Comparison of ENCODE assay signal across 18 mouse cellular contexts in the genomic region with DNA sequence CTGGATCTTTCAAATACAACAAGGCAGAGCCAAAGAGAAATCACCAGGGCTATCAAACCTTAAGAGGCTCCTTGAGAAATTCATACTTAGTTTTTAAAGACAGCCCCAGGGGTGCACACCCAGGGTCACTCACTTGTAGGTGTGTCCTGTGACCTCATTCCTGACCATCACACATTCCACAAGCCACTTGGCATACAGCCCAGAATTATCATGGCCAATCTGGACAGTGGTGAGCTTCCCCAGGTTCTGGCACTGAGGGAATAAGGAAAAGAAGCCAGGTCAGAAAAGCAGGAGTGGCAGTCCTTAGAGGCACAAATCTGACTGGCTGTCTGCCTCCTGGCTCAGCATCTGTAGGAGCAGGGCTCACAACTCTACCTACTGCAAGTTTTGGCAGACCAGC. TPM values are rescaled to one million over a fixed set of nuclear protein-coding genes. Genes with fewer than 3 reads are reported as not detected.
A peak's percentile ranks its signal among the peaks of the same experiment; 100 is the strongest.
DNase-seq lines count a peak whose midpoint lies in the region; ATAC-seq and TF ChIP-seq lines count a peak whose summit lies in the region.
"Had no signal": no experiment of that assay in that cellular context is flagged by ENCODE, and none has a peak within 500 bp of the region (broad histone marks: within the 10 kb centered on the region; RNA-seq: fewer than 3 reads in every experiment).

No protein-coding gene starts in this region.

- ATAC-seq in cerebellum, adult (ENCODE audit: insufficient number of reproducible peaks, low FRiP score, low TSS enrichment), result no peak
- ATAC-seq in lung, postnatal 0 days, result peak; percentile 44; the same call in 1 of the 2 replicates
- ATAC-seq in CD4-positive, CD25-positive, alpha-beta regulatory T cell, adult 4 months, result no peak
- ATAC-seq: midbrain, embryonic 15.5 days had no signal

- no peak overlapping the region for H3K27ac ChIP-seq in lung, postnatal 0 days (ENCODE audit: low read length)
- no peak overlapping the region for H3K27ac ChIP-seq in thymus, adult 2 months (ENCODE audit: control insufficient read depth, insufficient read depth, low read length)
- H3K27ac ChIP-seq: forebrain, embryonic 12.5 days; layer of hippocampus, adult 2 months; macrophage; midbrain, embryonic 15.5 days; neural tube, embryonic 12.5 days had no signal

- peaks cover 79% of the 10 kb centered on the region for H3K36me3 ChIP-seq in lung, postnatal 0 days (ENCODE audit: insufficient read depth, low read length)
- H3K36me3 ChIP-seq in thymus, adult 2 months (ENCODE audit: control insufficient read depth, insufficient read depth, low read length), result no peaks in the 10 kb centered on the region

- H3K9ac ChIP-seq in lung, postnatal 0 days (replicated peaks; ENCODE audit: low read depth), result no peak overlapping the region
- H3K9ac ChIP-seq: forebrain, embryonic 12.5 days; midbrain, embryonic 15.5 days; neural tube, embryonic 12.5 days had no signal

- no peak for TF ChIP-seq EP300 in lung, postnatal 0 days (IDR thresholded peaks at IDR 0.05)

- TF ChIP-seq POLR2A in lung, adult 2 months (IDR thresholded peaks at IDR 0.05; ENCODE audit: borderline replicate concordance, extremely low read depth, low read depth, low read length), result no peak
- no peak for TF ChIP-seq POLR2A in thymus, adult 2 months (IDR thresholded peaks at IDR 0.05; ENCODE audit: control insufficient read depth, extremely low read depth, insufficient read depth, low read length, poor library complexity)

- no peaks in the 10 kb centered on the region for H3K27me3 ChIP-seq in lung, postnatal 0 days (replicated peaks; ENCODE audit: insufficient read depth, low read length)
- no peaks in the 10 kb centered on the region for H3K27me3 ChIP-seq in thymus, adult 2 months (ENCODE audit: control insufficient read depth, insufficient read depth, low read length)
- H3K27me3 ChIP-seq: forebrain, embryonic 12.5 days; midbrain, embryonic 15.5 days; neural tube, embryonic 12.5 days had no signal

- DNase-seq in cerebellum, adult 9-10 months, result peak; percentile 37
- DNase-seq in lung, postnatal 0 days (ENCODE audit: low spot score), result no peak
- DNase-seq in lung, adult 2 months, result no peak
- DNase-seq in brain, adult 2 months (ENCODE audit: low read depth, low spot score), result peak; percentile 31
- peak; percentile 20 for DNase-seq in skeletal muscle tissue, adult 2 months (ENCODE audit: low read depth, low spot score)
- DNase-seq in thymus, adult 2 months, result no peak
- DNase-seq: cerebellum, postnatal 36 days; heart, postnatal 4 days; right cerebral cortex, postnatal 4 days; thymus, postnatal 36 days had no signal

- no peaks in the 10 kb centered on the region for H3K9me3 ChIP-seq in lung, postnatal 0 days (ENCODE audit: low read length)
- H3K9me3 ChIP-seq: forebrain, embryonic 12.5 days; G1E; midbrain, embryonic 15.5 days; neural tube, embryonic 12.5 days had no signal

- no peaks in the 10 kb centered on the region for H3K4me1 ChIP-seq in lung, postnatal 0 days (ENCODE audit: insufficient read depth, low read depth, low read length)
- H3K4me1 ChIP-seq in lung, adult 2 months (ENCODE audit: control insufficient read depth, insufficient read depth, low read length), result no peaks in the 10 kb centered on the region
- no peaks in the 10 kb centered on the region for H3K4me1 ChIP-seq in thymus, adult 2 months (replicated peaks; ENCODE audit: control insufficient read depth, insufficient read depth, low read length)
- H3K4me1 ChIP-seq: forebrain, embryonic 12.5 days; midbrain, embryonic 15.5 days; neural tube, embryonic 12.5 days had no signal

- no peak for TF ChIP-seq CTCF in lung, postnatal 0 days (IDR thresholded peaks at IDR 0.05)
- no peak for TF ChIP-seq CTCF in lung, adult 2 months (IDR thresholded peaks at IDR 0.05; ENCODE audit: insufficient read depth, low read length)
- TF ChIP-seq CTCF in thymus, adult 2 months (IDR thresholded peaks at IDR 0.05; ENCODE audit: borderline replicate concordance, control insufficient read depth, extremely low read depth, insufficient read depth, low read length, poor library complexity), result no peak

- H3K4me2 ChIP-seq in lung, postnatal 0 days (replicated peaks; ENCODE audit: low read depth, low read length), result no peak overlapping the region
- H3K4me2 ChIP-seq: forebrain, embryonic 12.5 days; midbrain, embryonic 15.5 days; neural tube, embryonic 12.5 days had no signal

- H3K4me3 ChIP-seq in lung, postnatal 0 days (ENCODE audit: low read depth, low read length), result no peak overlapping the region
- no peak overlapping the region for H3K4me3 ChIP-seq in lung, adult 2 months (replicated peaks; ENCODE audit: extremely low read depth, low read depth, low read length)
- H3K4me3 ChIP-seq in thymus, adult 2 months (ENCODE audit: control insufficient read depth, insufficient read depth, low read length), result no peak overlapping the region
- H3K4me3 ChIP-seq: forebrain, embryonic 12.5 days; layer of hippocampus, adult 2 months; midbrain, embryonic 15.5 days; neural tube, embryonic 12.5 days had no signal

RNA-seq across cellular contexts. Expression of a gene that starts 33.4 kb away (rescaled TPM):
- 14.9 TPM in 2 replicates for polyA plus RNA-seq in lung, postnatal 0 days (2015; fragmentation: Nextera tagmentation; extraction: Ambion mirVana)
- polyA plus RNA-seq in lung, adult 2 months (2012; rRNA removed), result 16.7 and 21.8 TPM in 2 replicates
- not detected for polyA plus RNA-seq in CD4-positive, CD25-positive, alpha-beta regulatory T cell, adult 4 months (2017; shearing (Covaris generic))
- 0.06 and 0.34 TPM in 2 replicates for polyA plus RNA-seq in thymus, adult 2 months (2012; rRNA removed)
- polyA plus RNA-seq: macrophage had no signal

Comparison
In these comparisons a context has a peak if more than half of its experiments do, and no peak if none do; other contexts are left out.
1. DNase-seq: peak in cerebellum, adult 9-10 months (single experiment), brain, adult 2 months (single experiment) and skeletal muscle tissue, adult 2 months (single experiment); none in lung, postnatal 0 days (single experiment), lung, adult 2 months (single experiment) and thymus, adult 2 months (single experiment).
2. RNA of a gene that starts 33.4 kb away (polyA plus RNA-seq): 16.7 to 21.8 TPM in lung, adult 2 months and 14.9 TPM in lung, postnatal 0 days; 0.06 to 0.34 TPM in thymus, adult 2 months and not detected in CD4-positive, CD25-positive, alpha-beta regulatory T cell, adult 4 months; every median in the first group is over 10 times any median in the second.